Mouse (Mus musculus) layer of hippocampus, adult 11-12 months (tissue): ENCODE measurements around the gene Zbtb7a.
A peak's percentile ranks its signal among the peaks of the same experiment; 100 is the strongest.
"Not testable (repeated sequence)": the region's sequence is repeated elsewhere in the genome, so short reads cannot be mapped to it uniquely, and the experiment has no call there.

Experiments
- DNase-seq: peaks from one replicate; pipeline ENCODE4 v3.0.0; 2022; ENCODE audit warnings: low spot score

Zbtb7a gene

GRCm38 (mm10) chr10:81168521-81169244 lies 33.7 kb downstream of the Zbtb7a start:
- DNase-seq = peak; percentile 83

- DNase-seq = not testable (repeated sequence)
Measured at GRCm38 (mm10) chr10:81169411-81169900, 34.4 kb downstream of the Zbtb7a start.

GRCm38 (mm10) chr10:81173132-81173531 lies 38.1 kb downstream of the Zbtb7a start:
- DNase-seq = peak; percentile 84

GRCm38 (mm10) chr10:81174617-81175344 lies 39.8 kb downstream of the Zbtb7a start:
- DNase-seq = peak; percentile 92

- DNase-seq = not testable (repeated sequence)
Measured at GRCm38 (mm10) chr10:81175345-81175701, 40.3 kb downstream of the Zbtb7a start.

- no peak for DNase-seq
Measured at GRCm38 (mm10) chr10:81175936-81176465, 41.0 kb downstream of the Zbtb7a start.

GRCm38 (mm10) chr10:81176466-81177271 lies 41.6 kb downstream of the Zbtb7a start, which contains the start of gene Eef2:
Gene Eef2 (plus strand): TSS chr10:81176631.
- peak; percentile 99 for DNase-seq

GRCm38 (mm10) chr10:81177491-81177925 lies 42.5 kb downstream of the Zbtb7a start:
- DNase-seq = no peak

GRCm38 (mm10) chr10:81177958-81178712 lies 43.1 kb downstream of the Zbtb7a start:
- DNase-seq = no peak

- DNase-seq = no peak
Measured at GRCm38 (mm10) chr10:81178927-81179326, 43.9 kb downstream of the Zbtb7a start.

- DNase-seq = no peak
Measured at GRCm38 (mm10) chr10:81179451-81180342, 44.7 kb downstream of the Zbtb7a start.

- no peak for DNase-seq
Measured at GRCm38 (mm10) chr10:81180946-81181345, 45.9 kb downstream of the Zbtb7a start.

- DNase-seq = not testable (repeated sequence)
Measured at GRCm38 (mm10) chr10:81181860-81182259, 46.8 kb downstream of the Zbtb7a start.

GRCm38 (mm10) chr10:81182336-81183333 lies 47.6 kb downstream of the Zbtb7a start, which contains the start of gene Dapk3:
Gene Dapk3 (plus strand): TSS chr10:81183005.
- DNase-seq = peak; percentile 98

GRCm38 (mm10) chr10:81183805-81184204 lies 48.8 kb downstream of the Zbtb7a start, which contains the start of gene 4930442H23Rik:
Gene 4930442H23Rik (minus strand): TSS chr10:81183849.
- no peak for DNase-seq

GRCm38 (mm10) chr10:81184765-81185164 lies 49.7 kb downstream of the Zbtb7a start:
- DNase-seq = no peak

GRCm38 (mm10) chr10:81187161-81187560 lies 52.1 kb downstream of the Zbtb7a start:
- DNase-seq = no peak

GRCm38 (mm10) chr10:81189821-81190220 lies 54.8 kb downstream of the Zbtb7a start:
- DNase-seq = no peak
